Mouse (Mus musculus): ENCODE results near the gene Gm4792. TPM values are rescaled to one million over a fixed set of nuclear protein-coding genes. Genes with fewer than 3 reads are reported as not detected.
A peak's percentile ranks its signal among the peaks of the same experiment; 100 is the strongest.

Gm4792 gene
- polyA plus RNA-seq, 1 experiment from 2014 or later: 0.27 TPM

DNA sequence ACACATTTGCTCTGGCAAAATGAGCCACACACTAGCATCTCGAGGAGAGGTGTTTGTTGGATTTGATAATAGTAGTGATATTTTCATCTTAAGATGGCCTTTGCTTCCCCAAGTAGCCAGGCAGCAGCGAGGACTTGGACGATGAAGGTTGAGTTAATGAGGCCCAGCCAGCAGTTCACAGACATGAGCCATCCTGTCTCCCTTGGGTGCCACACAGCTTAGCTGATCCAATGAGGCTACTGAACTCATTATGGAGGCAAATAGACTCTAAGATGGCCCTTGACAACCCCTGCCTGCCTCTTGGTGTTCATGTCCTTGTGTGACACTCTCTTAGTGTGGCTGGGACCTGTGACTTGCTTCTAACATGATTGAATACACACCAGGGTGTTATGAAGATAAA lies 43.7 kb downstream of the Gm4792 start:
- H3K4me2 ChIP-seq (replicated peaks): no peak overlapping the region

DNA sequence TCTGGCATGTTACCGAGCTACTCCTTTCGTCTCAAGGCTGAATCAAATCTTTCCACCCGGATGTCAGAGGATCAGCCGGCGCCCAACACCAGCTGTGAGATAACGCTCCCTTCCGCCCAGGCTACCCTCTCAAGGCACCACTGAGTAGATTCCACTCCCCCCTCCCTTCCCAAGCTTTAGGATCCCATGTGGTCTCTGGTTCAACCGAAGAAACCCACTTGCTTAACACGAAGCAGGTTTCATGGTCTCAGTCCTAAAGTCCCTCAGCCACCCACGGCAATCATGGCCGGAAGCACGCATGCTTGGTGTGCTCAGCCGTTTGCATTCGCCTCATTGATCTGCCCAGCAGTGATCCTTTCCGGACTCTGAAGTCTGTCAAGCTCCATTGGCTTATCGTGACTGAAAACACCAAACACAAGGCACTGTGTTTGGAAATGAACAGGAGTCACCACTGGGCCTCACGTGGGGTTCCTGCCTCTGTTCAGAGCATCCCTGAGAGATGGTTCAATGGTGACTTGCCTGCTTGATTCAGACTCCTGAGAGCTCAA lies 45.2 kb downstream of the Gm4792 start:
- Histone ChIP-seq H3K27me3 (replicated peaks) (no peaks in the 10 kb centered on the region), H3K4me1 (peaks cover 10% of the 10 kb centered on the region), H3K9me3 (no peaks in the 10 kb centered on the region), H3K4me2 (replicated peaks) (no peak overlapping the region), H3K4me3 (no peak overlapping the region), H3K9ac (no peak overlapping the region), H3K36me3 (no peaks in the 10 kb centered on the region), H3K27ac (no peak overlapping the region)
- 83% methylated on average over 17 of the region's 17 CpGs for WGBS
- ATAC-seq (ENCODE audit: low FRiP score, low read depth): no peak

More for the DNA sequence above, 43.7 kb downstream of the Gm4792 start:
- H3K4me3 ChIP-seq: no peak overlapping the region
- no peaks in the 10 kb centered on the region for H3K36me3 ChIP-seq
- H3K4me1 ChIP-seq: peaks cover 6% of the 10 kb centered on the region
- H3K27ac ChIP-seq: no peak overlapping the region
- H3K27me3 ChIP-seq (replicated peaks): no peaks in the 10 kb centered on the region
- no peak overlapping the region for H3K9ac ChIP-seq
- no peaks in the 10 kb centered on the region for H3K9me3 ChIP-seq
- 68% methylated on average over 3 of the region's 3 CpGs for WGBS
- ATAC-seq (ENCODE audit: low FRiP score, low read depth): no peak

DNA sequence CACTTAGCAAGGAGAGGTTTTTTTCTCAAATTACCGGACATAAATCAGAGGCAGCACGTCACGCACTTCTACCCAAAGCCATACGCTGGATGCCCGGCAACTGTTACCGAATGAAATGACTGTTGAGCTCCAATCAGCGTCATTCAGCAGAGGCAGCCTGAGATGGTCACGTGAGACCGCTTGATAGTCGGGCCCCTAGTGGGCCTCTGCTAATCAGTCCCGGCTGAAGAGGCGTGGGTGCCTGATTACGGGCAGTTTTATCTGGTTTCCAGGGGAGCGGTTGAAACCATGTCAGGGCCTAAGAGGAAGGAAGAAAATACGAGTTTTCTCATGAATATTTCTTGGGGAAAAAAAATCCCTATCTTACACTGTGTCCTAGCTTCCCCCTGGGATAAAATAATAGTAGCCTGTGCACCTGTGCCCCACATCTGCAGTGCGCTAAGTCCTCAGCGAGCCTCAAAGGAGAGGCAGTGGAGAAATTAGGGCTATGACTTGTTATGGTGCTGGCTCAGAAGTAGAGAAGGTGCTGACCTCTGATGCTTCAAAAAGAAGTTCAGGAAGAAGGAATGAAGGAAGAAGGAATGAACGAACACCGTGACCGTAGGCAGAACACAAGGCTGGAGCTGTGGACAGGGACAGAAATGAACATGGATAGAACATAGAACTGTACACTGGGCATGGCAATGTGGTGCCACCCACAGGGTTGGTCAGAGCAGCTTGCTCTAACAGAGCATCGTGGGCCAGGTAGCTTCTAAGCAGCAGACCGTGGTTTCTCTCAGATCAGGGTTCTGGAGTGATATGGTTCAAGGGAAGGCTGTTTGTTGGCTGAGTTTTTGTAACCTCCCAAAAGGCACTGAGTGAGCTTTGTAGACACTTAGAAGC lies 48.7 kb downstream of the Gm4792 start:
- Histone ChIP-seq H3K4me1 (peaks cover 10% of the 10 kb centered on the region), H3K27ac (no peak overlapping the region), H3K4me3 (no peak overlapping the region), H3K4me2 (replicated peaks) (peak overlapping the region; percentile 29), H3K9me3 (no peaks in the 10 kb centered on the region), H3K27me3 (replicated peaks) (no peaks in the 10 kb centered on the region), H3K9ac (no peak overlapping the region), H3K36me3 (no peaks in the 10 kb centered on the region)
- WGBS: 43% methylated on average over 22 of the region's 22 CpGs
- ATAC-seq (ENCODE audit: low FRiP score, low read depth): peak; percentile 88

DNA sequence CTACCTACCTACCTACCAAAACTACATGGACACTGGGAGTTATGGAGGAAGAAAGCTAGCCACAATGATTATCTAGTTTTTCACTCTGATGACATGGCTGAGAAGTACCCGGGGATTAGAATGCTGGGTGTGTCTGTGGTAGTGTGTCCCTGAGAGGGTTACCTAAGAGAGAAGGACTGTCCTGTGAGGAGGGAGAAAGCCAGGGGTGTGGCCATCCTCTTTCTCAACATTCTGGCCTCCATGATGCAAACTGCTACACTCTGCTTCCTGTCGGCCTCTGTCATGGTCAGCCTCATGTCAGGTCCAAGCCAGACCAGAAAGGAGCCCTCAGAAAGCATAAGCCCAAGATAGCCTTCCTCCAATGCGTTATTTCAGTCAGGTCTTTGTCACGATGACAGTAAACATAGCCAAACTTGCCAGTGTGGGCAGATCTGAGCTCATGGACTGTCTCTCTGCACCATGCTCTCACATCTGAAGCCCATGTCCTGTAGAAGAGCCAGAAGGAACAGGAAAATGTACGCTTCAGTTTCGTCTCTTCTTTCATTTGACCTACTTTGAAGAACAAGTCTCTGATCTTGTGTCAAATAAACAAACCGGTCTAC lies 50.7 kb downstream of the Gm4792 start:
- no peak overlapping the region for H3K4me2 ChIP-seq (replicated peaks)
- no peak overlapping the region for H3K27ac ChIP-seq
- H3K4me1 ChIP-seq: peaks cover 10% of the 10 kb centered on the region
- WGBS: 94% methylated on average over 7 of the region's 7 CpGs
- no peak overlapping the region for H3K4me3 ChIP-seq
- H3K27me3 ChIP-seq (replicated peaks): no peaks in the 10 kb centered on the region
- H3K9me3 ChIP-seq: no peaks in the 10 kb centered on the region
- ATAC-seq (ENCODE audit: low FRiP score, low read depth): no peak
- H3K9ac ChIP-seq: no peak overlapping the region
- H3K36me3 ChIP-seq: no peaks in the 10 kb centered on the region

Other genes with a start within 250 kb of the Gm4792 start
- 12.2 and 12.5 TPM in 2 replicates for gene Nr2c1, start 150.7 kb downstream of the Gm4792 start, polyA plus RNA-seq (2016; fragmentation: Nextera tagmentation; extraction: Ambion mirVana)
- 431 and 444 TPM in 2 replicates for gene Ndufa12, start 100.0 kb downstream of the Gm4792 start, polyA plus RNA-seq (2016; fragmentation: Nextera tagmentation; extraction: Ambion mirVana)
- gene Tmcc3, start 13.2 kb upstream of the Gm4792 start, polyA plus RNA-seq (2016; fragmentation: Nextera tagmentation; extraction: Ambion mirVana): 7.6 and 8.8 TPM in 2 replicates

Data from neural tube, embryonic 12.5 days (tissue).